10 mouse cellular contexts compared by ENCODE assay signal in genomic region chr3:146009859-146010645, GRCm38 (mm10). TPM values are rescaled to one million over a fixed set of nuclear protein-coding genes. Genes with fewer than 3 reads are reported as not detected.
DNase-seq lines count a peak whose midpoint lies in the region; ATAC-seq and TF ChIP-seq lines count a peak whose summit lies in the region.
"Had no signal": no experiment of that assay in that cellular context is flagged by ENCODE, and none has a peak within 500 bp of the region (broad histone marks: within the 10 kb centered on the region; RNA-seq: fewer than 3 reads in every experiment).

No protein-coding gene starts in this region.

- no peak for TF ChIP-seq EP300 in stomach, postnatal 0 days (optimal IDR thresholded peaks at IDR 0.05)

- TF ChIP-seq CTCF in stomach, postnatal 0 days (IDR thresholded peaks at IDR 0.05; ENCODE audit: low read depth): no peak

- H3K36me3 ChIP-seq in intestine, embryonic 14.5 days (ENCODE audit: control insufficient read depth, insufficient read depth, low read length): peaks cover 41% of the 10 kb centered on the region
- peaks cover 5% of the 10 kb centered on the region; the same call in 1 of the 2 replicates for H3K36me3 ChIP-seq in stomach, postnatal 0 days (ENCODE audit: control insufficient read depth, insufficient read depth, low read length)

- peak overlapping the region; percentile 62 for H3K27ac ChIP-seq in intestine, embryonic 14.5 days (ENCODE audit: low read depth)
- H3K27ac ChIP-seq in stomach, postnatal 0 days (replicated peaks): peak overlapping the region; percentile 1
- H3K27ac ChIP-seq: macrophage had no signal

- ATAC-seq in intestine, embryonic 14.5 days (replicated peaks; ENCODE audit: low FRiP score, low TSS enrichment, low read depth): no peak; the same call in 1 of the 2 replicates
- ATAC-seq in stomach, postnatal 0 days (ENCODE audit: low FRiP score, low TSS enrichment): peak; percentile 66; the same call in 1 of the 2 replicates

- WGBS in intestine, embryonic 14.5 days: 45% methylated on average over 20 of the region's 20 CpGs
- 36% methylated on average over 19 of the region's 20 CpGs for WGBS in stomach, postnatal 0 days

- peak; percentile 64 for DNase-seq in adrenal gland, adult 2 months
- no peak for DNase-seq in adrenal gland, adult 8-10 months
- DNase-seq in urinary bladder, postnatal 4 days (ENCODE audit: low spot score in 2 of 2): peak; percentile 29 to 59
- no peak for DNase-seq in urinary bladder, postnatal 25 days (ENCODE audit: low spot score)
- DNase-seq in intestine, embryonic 14.5 days (ENCODE audit: low spot score): peak; percentile 55
- DNase-seq in stomach, postnatal 0 days (ENCODE audit: low spot score): no peak
- no peak for DNase-seq in frontal cortex, postnatal 36 days (ENCODE audit: low spot score in 2 of 2)
- DNase-seq in liver: no peak
- DNase-seq: right cerebral cortex, adult 18-20 months had no signal

- H3K27me3 ChIP-seq in intestine, embryonic 14.5 days (replicated peaks; ENCODE audit: control insufficient read depth, insufficient read depth, low read length): no peaks in the 10 kb centered on the region
- no peaks in the 10 kb centered on the region for H3K27me3 ChIP-seq in stomach, postnatal 0 days (ENCODE audit: control insufficient read depth, insufficient read depth, low read length)

- H3K4me2 ChIP-seq in intestine, embryonic 14.5 days (ENCODE audit: low read length): peak overlapping the region; percentile 24; the same call in 1 of the 2 replicates
- H3K4me2 ChIP-seq in stomach, postnatal 0 days (replicated peaks; ENCODE audit: low read depth): no peak overlapping the region

- no peaks in the 10 kb centered on the region for H3K9me3 ChIP-seq in intestine, embryonic 14.5 days (ENCODE audit: control insufficient read depth, low read length)
- no peaks in the 10 kb centered on the region for H3K9me3 ChIP-seq in stomach, postnatal 0 days (ENCODE audit: control insufficient read depth, low read length)

- no peak overlapping the region for H3K9ac ChIP-seq in intestine, embryonic 14.5 days (ENCODE audit: low read length)
- no peak overlapping the region for H3K9ac ChIP-seq in stomach, postnatal 0 days (ENCODE audit: low read length)

- H3K4me1 ChIP-seq in intestine, embryonic 14.5 days (replicated peaks; ENCODE audit: control insufficient read depth, insufficient read depth, low read length): peaks cover 6% of the 10 kb centered on the region
- no peaks in the 10 kb centered on the region; the same call in 1 of the 2 replicates for H3K4me1 ChIP-seq in stomach, postnatal 0 days (replicated peaks; ENCODE audit: control insufficient read depth, insufficient read depth)

- no peak overlapping the region for H3K4me3 ChIP-seq in intestine, embryonic 14.5 days (ENCODE audit: low read depth, low read length)
- no peak overlapping the region for H3K4me3 ChIP-seq in stomach, postnatal 0 days (ENCODE audit: low read depth, low read length)

RNA-seq across cellular contexts. Expression of gene Syde2, which starts 22.4 kb away (rescaled TPM):
- 1 to 10 TPM; 4.2 to 6.8 TPM for total RNA-seq in adrenal gland, adult 2 months (2021)
- 4.2 and 5.0 TPM in 2 replicates for polyA plus RNA-seq in adrenal gland, adult 2 months (2012; rRNA removed)
- 1 to 10 TPM; 4.8 to 6.6 (median 5.6) TPM for total RNA-seq in adrenal gland, adult 8-10 months (2022)
- polyA plus RNA-seq in intestine, embryonic 14.5 days (2014; fragmentation: Nextera tagmentation; extraction: Ambion mirVana): 3.9 TPM in 2 replicates
- 1.4 and 1.6 TPM in 2 replicates for polyA plus RNA-seq in stomach, postnatal 0 days (2015; fragmentation: Nextera tagmentation; extraction: Ambion mirVana)
- polyA plus RNA-seq: macrophage had no signal

Comparison
In these comparisons a context has a peak if more than half of its experiments do, and no peak if none do; other contexts are left out.
1. DNase-seq: peak in adrenal gland, adult 2 months (single experiment), urinary bladder, postnatal 4 days (2 of 2) and intestine, embryonic 14.5 days (single experiment); none in adrenal gland, adult 8-10 months (single experiment), urinary bladder, postnatal 25 days (single experiment), stomach, postnatal 0 days (single experiment), frontal cortex, postnatal 36 days (0 of 2) and liver (single experiment).